Mouse (Mus musculus) kidney, adult 11 months (tissue): ENCODE results near the gene Ndel1.
A peak's percentile ranks its signal among the peaks of the same experiment; 100 is the strongest.

Experiments used
- DNase-seq: peaks from one replicate; pipeline ENCODE4 v3.0.0; 2022

Ndel1 gene

DNA sequence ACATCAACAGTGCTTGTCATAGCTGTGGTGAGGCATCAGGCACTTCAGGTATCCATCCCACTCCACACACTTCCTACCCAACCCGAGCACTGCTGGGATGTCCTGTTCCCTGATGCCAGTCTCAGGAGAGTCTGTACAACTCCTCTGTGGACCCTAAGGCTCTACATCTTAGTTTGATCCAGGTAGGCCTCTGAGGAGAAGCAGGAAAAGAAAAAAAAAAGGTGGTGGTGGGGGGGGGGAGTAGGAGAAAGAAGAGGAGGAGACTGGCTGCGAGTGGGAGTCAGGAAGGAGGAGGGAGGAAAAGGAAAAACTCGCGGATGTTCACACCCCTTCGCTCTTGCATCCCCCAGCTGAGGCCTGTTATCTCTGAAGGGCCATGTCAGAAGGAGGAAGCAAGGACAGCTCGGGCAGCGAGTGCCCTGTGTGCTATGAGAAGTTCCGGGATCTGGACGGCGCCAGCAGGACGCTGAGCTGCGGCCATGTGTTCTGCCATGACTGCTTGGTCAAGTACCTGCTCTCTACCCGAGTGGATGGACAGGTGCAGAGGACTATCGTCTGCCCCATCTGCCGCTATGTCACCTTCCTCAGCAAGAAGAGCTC is 20.7 kb upstream of the Ndel1 start:
- DNase-seq: no peak

DNA sequence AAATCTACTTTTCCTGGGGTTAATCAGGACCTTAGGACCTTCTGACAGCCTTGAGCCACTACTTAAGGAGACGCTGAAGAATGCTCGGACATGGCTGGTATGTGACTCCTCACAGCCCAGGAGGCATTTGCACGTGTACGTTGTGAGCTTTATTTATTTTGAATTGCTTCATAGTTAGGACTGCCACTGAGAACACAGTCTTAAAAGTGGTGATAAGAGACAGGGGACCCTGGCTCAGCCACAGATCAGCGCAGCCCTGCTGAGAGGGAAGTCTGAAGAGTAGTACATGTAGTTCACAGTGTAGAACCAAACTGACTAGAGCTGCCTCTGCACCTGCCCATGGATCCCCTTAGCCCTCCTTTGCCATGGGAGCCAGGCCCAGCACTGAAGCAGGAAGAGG is 20.2 kb upstream of the Ndel1 start:
- DNase-seq: no peak

DNA sequence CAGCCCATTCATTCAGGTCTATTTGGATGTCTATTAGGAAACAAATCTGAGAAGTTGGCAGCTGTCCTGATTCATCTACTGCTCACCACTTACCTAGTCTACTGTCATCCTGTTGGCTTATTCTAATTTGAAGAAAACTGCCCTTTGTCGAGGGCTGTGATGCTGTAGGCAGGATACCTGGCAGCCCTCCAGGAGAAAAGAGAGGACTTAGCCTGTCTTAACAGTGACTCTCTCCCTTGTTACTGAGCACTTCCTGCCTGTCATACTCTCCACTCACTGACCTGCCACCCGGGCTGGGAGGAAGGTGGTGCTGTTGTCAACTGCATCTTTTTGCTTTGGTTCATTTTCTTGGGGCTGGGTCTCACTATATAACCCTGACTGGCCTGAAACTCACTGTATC is 19.0 kb upstream of the Ndel1 start:
- no peak for DNase-seq

DNA sequence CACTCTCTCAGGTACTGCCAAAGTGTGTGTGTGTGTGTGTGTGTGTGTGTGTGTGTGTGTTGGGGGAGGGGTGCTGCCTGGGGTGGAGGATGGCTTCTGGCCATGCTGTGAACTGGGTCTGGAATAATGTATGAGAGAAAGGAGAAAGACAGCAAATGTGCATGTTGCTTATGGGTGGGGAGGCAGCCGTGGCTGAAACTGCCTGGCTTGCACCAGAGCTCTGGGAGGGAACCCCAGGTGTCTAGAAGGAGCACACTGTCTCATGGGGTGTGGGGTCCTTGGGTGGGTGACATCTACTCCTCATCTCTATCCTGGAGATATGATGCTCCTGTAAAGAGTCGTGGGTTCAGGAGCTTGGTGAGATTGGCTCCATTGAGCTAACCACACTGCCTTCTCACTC is 17.0 kb upstream of the Ndel1 start:
- DNase-seq: no peak

DNA sequence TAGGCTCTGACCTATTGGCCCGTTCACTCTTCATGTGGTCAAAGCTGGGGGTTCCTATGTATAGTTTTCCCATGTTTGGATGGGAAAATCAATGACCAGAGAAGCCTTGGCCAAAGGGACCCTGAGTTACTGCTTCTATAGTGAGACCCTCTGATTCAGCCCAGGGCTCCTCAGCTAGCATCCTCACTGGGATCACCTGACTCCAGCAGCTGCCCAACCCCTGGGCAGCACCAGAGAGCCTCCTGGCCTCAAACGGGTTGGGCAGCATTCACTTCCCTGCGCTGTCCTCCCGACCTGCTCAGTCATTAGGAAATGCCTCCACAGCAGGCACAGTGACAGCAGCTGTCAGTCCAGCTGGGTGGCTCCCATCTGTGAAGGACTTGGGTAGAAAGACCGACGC is 16.6 kb upstream of the Ndel1 start, which contains the start of gene Rnf222:
Gene Rnf222 (plus strand): TSS at position 301 of the 400 bp plus-strand sequence.
- no peak for DNase-seq

DNA sequence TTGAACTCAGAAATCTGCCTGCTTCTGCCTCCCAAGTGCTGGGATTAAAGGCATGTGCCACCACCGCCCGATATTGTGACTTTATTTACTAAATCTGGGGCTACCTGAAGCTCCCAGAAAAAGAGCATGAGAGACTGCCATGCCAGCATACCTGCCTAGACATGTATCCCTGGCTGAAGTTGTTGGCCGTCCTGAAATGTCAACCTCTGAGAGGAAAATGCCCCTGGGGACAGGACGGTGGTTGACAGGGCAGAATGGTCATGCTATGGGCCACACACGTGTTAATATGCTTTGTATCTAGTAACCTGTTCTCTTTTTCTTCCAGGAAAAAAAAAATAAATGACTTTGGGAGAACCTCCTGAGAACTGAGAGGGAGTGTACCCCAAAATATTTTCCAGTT is 14.4 kb upstream of the Ndel1 start:
- DNase-seq: no peak

DNA sequence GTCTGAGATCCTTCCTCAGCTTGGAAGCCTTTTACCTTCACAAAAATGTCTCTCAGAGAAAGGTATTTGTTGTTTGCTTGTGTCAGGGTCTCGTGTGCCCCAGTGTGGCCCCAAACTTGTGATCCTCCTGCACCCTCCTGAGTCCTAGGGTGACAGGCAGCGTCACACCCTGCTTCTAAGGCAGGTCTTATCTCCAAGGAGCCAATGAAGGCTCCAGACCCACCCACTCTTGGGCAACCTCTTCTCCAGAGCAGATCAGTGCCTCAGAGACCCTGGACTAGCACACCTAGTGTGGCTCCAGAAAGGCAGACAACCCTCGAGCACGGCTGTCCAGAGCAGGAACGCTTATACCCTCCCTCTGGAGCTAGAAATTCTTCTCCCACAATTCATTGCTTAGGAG is 12.7 kb upstream of the Ndel1 start:
- no peak for DNase-seq

DNA sequence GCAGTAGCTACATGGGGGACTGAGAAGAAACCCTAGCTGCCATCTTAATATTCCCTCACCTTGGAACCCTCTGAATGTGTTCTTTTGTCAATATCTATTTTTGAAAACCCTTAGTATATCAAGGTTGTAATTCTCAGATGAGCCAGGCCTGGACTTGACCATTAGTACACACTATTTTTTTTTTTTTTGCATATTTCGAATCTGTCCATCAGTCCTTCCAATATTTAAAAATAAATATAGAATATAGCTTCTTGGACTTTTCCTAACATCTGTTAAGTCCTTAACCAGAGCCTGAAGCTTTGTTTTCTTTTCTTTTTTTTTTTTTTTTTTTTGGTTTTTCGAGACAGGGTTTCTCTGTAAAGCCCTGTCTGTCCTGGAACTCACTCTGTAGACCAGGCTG is 12.2 kb upstream of the Ndel1 start:
- DNase-seq: no peak

DNA sequence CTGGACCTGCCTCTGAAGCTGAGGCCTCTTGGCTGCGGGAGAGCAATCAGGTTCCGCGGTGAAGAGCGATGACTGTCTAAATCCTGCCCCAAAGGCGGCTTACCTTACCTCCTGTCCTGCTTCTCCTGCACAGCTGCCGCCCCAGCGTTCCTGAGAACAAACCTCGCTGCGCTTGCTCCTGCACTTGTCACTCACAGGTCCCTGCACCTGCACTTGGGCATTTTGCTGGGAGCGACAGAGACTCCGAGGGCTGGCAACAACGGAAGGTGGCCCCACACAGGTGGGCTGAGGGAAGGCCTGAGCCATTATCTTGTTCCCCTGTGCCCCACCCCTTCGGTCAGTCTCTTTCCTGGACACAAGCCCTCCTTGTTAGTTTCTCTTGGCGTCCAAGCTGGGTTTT is 10.4 kb upstream of the Ndel1 start:
- DNase-seq: no peak

DNA sequence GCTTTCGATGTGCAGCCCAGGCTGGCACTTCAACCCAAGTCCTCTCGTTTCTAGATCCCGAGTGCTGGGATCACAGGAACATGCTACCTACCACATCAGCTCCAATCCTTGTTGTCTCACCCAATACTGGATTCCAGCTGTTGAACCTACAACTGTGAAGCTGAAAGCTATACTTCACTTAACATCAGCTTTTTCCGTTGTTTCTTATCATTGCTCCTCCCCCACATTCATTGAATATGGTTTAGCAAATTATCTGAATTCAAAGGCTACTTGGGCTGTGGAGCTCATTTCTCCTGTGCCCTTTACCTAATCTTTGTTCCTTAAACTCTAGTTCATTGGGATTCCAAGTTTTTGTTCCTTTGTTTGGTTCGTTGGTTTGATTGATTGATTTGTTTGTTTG is 7.2 kb upstream of the Ndel1 start:
- no peak for DNase-seq

DNA sequence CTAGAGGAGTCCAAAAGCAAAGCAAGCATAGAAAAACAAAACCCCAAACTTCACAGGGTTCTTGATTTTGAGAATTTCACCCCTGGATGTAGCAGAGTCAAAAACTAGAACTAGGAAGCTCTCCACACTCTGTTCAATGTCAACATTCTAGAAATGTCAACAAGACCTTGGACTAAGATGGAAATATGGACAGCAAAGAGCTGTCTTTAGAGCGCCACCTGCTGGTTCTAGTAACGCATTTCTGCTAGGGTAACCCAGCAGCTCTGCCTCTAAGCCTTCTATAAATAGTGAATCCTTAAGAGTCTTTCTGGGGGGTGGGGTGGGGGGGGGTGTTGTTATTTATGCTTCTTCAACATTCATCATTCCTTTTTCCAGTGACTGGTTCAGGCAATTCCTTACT is 3.2 kb upstream of the Ndel1 start:
- DNase-seq: peak; percentile 42

DNA sequence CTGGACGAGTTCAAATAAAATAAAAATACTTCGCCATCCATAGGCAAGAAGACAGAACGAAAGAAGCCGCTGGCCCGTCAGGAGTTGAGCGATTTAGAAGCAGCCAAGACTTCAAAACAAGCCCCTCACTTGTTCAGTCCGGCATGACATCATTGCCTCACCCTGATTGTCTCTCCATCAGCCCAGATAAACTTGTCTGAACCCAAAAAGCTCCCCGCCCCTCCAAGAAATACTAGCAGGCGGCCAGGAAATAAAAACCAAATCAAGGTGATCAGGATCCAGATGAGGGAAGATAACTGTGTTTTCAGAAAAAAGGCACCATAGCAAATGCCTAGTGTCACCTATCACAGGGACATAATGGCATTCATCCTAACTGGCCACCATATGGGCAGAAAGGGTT is 381 bp downstream of the Ndel1 start:
- DNase-seq: no peak

DNA sequence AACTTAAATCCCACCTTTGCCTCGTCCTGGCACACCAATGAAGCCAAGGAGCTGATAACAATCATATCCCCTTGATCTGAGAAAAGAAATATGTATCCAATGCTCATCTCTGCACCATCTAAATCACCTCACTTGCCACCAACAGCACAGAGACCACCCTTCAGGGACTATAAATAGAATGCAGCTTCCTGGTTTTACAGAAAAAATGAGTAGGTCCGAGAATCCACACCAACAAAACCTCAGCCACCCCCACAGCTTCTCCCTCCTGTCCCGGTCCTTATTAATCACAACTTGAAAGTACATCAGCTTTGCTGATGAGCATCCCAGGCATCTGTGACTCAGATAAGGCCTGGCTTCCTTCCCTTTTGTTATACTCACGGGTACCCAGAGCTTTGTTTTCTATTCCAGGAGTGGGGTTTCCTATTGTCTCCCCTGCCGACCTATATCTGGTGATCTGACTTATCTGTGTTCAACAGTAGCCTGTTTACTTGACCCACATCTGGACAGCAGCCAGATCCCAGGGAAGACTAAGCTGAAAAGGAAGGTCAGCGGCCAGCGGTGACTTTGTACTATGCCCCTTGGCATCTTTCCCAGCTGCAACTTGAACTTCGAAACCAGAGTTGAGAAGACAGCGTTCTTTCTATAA is 7.0 kb downstream of the Ndel1 start:
- peak; percentile 96 for DNase-seq

DNA sequence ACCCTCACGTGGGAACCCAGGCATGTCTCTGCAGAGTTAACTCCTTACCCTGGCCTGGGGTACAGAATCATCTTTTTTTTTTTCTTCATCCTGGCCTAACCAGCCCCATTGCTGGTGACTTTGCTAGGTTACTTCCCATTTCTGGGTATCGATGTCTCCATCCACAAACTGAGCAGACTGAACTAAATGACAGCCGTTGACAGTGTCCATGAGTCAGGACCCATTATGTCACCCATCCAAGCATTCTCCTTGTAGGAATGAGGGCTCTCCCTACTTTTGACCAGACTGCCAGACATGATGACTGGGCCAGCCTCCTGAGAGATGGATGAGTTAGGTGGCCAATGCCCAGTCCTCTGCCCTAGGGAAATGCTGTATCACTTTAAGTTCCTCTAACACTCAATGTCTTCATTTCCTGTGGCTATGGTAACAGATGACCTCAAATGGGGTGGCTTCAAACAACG is 8.0 kb downstream of the Ndel1 start:
- no peak for DNase-seq

DNA sequence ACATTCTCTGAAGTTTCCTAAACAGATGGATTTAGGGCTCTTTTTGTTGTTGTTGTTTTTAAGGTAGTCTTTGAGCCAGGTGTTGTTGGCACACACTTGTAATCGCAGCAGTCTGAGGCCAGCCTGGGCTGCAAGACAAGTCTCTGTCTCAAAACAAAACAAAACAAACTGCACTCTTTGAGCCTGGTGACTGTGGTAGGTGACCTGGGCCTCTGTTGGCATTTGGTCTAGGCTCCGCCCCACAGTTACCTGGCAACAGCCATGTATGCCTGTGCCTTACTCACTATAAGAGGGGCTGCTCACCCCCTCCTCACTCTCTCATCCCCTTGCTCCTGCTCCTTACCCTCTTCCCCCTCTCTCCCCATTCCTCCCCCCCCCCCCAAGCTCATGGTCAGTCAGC is 9.4 kb downstream of the Ndel1 start:
- DNase-seq: peak; percentile 38

DNA sequence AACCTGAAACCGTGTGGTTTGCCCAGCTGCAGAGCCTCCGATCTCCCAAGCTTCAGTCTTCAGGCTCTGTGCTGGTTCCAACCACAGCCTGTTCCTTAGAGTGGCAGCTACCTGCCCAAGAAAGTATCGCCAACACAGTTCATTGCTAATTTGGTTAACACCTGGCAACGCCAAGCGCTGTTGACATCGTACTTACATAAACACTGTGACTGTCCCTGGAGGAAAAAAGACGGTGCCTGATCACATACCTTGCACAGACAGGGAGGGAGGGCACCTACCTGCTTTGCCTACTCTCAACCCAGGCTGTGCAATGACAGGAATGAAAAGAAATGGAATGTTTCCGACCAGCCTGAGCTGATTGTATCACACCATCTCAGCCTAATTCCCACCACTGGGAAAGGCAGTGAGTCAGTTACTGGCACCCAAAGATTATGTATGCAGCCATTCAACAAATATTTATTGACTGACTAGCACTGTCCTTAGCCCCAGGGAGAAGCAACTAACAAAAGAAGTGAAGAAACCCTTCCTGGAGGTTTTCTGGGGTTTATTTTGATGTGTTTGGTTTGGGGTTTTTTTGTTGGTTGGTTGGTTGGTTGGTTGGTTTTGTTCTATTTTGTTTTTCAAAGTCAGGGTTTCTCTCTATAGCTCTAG is 11.6 kb downstream of the Ndel1 start:
- no peak for DNase-seq

DNA sequence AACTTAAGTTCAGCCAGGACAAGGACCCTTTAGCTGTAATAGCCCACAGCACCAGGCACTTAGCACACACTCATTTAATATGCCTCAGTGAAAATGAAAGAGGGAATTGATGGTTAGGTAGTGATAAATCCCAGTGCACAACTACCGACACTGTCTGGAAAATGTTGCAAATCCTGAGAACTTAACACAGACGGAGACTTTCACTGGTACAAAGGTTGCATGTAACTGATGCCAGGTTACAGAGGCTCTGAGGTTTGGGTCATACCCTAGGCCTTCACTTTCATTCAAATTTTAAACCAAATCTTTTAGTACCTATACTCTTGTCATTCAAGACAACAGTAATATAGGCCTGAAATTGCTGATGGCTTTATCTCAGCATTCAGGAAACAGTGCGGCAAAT is 14.3 kb downstream of the Ndel1 start:
- DNase-seq: no peak

DNA sequence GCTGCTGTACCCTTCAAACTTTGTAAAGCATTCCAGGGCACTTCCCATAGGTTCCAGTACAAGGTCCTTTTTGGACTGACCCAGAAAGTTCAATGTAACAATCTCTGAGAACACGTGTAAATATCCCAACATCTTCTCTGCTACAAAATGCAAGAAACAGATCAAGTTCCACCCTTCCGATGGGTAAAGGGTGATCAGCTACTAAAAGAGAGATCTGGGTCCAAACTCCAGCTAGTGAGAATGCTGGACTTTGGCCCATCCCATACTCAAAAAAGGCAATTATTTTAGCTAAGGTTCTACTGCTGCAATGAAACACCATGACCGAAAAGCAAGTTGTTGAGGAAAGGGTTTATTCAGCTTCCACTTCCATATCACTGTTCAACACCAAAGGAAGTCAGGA is 17.0 kb downstream of the Ndel1 start:
- peak; percentile 23 for DNase-seq

DNA sequence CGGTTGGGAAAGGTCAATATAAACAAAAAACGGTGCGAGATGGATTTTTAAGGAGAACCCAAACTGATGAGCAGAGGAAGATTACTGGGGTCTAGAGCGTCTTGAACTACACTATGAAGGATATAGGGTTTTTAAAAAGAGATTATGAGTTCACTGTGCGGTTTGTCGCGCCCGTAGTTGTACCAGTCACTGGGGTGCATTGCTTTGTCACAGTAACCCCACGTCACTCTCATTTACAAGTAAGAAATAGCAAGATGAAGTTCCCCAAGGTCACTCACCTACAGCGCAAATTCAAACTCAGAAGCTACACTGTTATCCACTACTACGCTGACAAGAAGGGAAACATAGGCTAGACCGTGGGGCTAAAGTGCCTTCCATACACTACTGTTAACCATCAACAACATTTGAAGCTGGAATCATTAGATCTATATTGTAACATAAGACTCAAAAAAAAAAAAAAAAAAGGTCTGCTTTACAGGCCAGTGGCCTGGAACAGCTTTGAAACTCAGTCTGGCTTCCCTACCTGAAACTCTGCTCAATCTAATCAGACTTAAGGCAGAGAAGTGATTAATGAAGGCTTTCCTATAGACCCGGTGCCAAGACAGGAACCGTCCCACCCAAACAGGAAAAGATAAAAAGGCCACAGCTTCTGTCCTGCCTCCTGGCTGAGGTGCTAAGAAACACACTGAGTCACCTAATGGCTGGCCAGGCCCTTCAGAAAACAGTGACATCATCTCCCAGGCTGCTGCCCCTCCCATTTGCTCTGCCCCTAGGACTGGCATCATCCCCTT is 17.9 kb downstream of the Ndel1 start:
- DNase-seq: peak; percentile 86

DNA sequence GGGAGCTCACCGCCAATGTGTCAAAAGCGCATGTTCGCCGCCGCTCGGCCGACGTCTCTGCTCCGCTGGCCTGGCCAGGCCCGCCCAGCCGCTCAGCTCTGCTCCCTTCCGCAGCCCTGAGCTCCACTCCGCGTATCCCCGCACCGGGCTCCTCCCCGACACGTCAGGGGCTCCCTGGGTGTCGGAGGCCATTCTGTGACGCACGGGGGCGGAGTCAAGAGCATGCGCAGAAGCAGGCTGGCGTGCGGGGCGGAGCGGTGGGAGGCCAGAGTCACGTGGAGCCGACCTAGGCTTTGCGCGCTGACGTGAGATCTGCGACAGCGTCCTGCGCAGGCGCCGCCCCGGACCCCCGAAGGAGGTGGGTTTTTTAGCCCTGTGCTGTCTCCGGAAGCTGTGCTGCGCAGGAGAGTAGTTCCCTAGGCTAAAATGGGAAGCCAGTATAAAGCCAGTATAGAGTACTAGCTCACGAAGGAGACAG is 18.7 kb downstream of the Ndel1 start:
- DNase-seq: peak; percentile 99

DNA sequence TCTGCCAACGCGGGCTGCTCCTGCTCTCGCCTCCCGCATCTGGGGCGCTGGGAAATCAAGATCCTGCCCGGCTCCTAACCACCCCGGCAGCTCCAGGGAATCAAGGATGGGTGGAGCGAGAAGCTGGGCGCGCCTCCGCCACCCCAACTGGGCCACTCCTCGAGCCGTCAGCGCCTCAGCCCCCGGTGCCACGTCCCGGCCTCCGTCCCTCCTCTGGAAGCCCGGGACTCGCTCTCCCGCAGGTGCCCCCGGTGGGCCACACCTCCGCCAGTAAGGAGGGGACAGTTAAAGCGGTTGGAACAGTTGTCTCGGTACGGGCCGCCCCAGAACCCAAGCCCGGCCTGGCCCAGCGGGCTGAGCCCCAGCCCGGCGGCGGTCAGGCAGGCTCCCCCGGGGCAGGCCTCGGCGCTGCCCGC is 19.2 kb downstream of the Ndel1 start:
- DNase-seq: peak; percentile 74

DNA sequence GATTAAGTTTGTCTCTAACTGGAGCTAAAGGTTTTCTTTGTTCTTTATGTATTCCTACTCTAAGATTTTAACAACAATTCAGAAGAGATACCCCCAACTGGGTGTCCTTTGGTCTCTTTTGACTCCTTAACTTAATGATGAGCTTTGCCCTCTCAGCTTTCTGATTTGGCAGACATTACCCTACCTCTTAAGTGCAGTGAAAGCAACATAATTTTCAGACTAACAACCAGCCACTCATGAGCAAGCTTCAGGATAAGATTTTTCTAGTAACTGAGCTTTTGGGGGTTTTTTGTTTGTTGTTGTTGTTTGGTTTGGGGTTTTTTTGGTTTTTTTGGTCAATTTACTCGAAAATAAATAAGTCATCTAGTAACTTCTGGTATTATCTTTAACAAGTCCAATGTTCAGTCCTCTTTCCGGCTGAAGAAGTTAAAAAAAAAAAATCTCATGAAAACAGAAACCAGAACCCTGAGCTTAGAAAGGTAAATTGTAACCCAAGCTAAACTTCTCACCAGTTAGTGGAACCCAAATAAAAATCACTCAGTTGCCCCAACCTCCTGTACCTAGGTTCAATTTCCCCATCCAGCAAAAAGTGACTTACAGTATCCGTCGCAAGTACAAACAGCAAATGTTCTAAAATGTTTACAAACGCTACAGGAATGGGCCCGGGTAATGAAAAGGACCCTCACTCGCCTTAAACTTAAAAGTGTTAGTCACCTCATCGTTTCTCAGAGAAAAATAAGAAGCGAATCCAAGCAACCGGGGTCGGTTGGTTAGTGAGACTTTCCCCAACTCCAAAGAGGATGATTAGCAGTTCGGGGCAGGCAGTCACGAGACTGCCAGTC is 19.8 kb downstream of the Ndel1 start:
- DNase-seq: peak; percentile 37

DNA sequence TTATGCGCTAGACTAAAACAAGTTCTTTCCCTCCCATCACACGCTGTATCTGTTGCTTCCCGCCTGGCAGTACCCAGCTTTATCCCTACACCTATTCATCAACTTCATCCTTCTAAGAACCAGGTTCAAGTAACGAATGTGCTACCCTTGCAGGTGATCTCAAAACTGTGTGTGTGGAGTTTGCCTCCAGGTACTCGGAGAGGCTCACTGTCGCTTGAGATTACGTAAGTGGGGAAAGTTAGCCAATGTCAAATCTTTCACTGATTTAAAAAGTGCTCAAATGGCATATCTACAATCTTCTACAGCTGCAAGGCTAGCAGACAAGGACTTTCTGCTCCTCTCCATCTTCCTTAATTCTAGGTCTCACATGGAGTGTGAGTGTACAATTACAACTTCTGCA is 20.8 kb downstream of the Ndel1 start:
- DNase-seq: peak; percentile 25
